Mouse (Mus musculus): ENCODE measurements around the gene Olfr466.

The Olfr466 gene

GRCm38 (mm10) chr13:65149940-65150339 is at the start of gene Olfr466:
TSS of gene Olfr466 (plus strand) at chr13:65150240.
- no peak for DNase-seq (ENCODE audit: low spot score)

GRCm38 (mm10) chr13:65100678-65101077 is 49.4 kb upstream of the Olfr466 start:
- no peak for DNase-seq (ENCODE audit: low spot score)

GRCm38 (mm10) chr13:65101232-65101631 is 48.8 kb upstream of the Olfr466 start:
- DNase-seq (ENCODE audit: low spot score) = no peak

GRCm38 (mm10) chr13:65111961-65112360 is 38.1 kb upstream of the Olfr466 start:
- DNase-seq (ENCODE audit: low spot score) = no peak

GRCm38 (mm10) chr13:65112459-65113110 is 37.5 kb upstream of the Olfr466 start, which contains the start of gene Mfsd14b:
TSS of gene Mfsd14b (minus strand) at chr13:65112975.
- DNase-seq (ENCODE audit: low spot score) = peak; percentile 53

GRCm38 (mm10) chr13:65113239-65113638 is 36.8 kb upstream of the Olfr466 start:
- DNase-seq (ENCODE audit: low spot score) = no peak

GRCm38 (mm10) chr13:65120984-65121383 is 29.1 kb upstream of the Olfr466 start:
- DNase-seq (ENCODE audit: low spot score) = no peak

- DNase-seq (ENCODE audit: low spot score) = no peak
Measured at GRCm38 (mm10) chr13:65122111-65122510, 27.9 kb upstream of the Olfr466 start.

- DNase-seq (ENCODE audit: low spot score) = no peak
Measured at GRCm38 (mm10) chr13:65127063-65127847, 22.8 kb upstream of the Olfr466 start.

- DNase-seq (ENCODE audit: low spot score) = no peak
Measured at GRCm38 (mm10) chr13:65137789-65138188, 12.3 kb upstream of the Olfr466 start, which contains the start of gene Olfr465-ps1. TSS of gene Olfr465-ps1 (plus strand) at chr13:65138089.

GRCm38 (mm10) chr13:65174102-65174501 is 24.1 kb downstream of the Olfr466 start:
- no peak for DNase-seq (ENCODE audit: low spot score)

- no peak for DNase-seq (ENCODE audit: low spot score)
Measured at GRCm38 (mm10) chr13:65175734-65176471, 25.9 kb downstream of the Olfr466 start.

- DNase-seq (ENCODE audit: low spot score) = no peak
Measured at GRCm38 (mm10) chr13:65176472-65177091, 26.5 kb downstream of the Olfr466 start.

- DNase-seq (ENCODE audit: low spot score) = no peak
Measured at GRCm38 (mm10) chr13:65200667-65201066, 50.6 kb downstream of the Olfr466 start.

Data from urinary bladder, postnatal 10 days (tissue).